Mouse (Mus musculus): ENCODE data around the gene Mrm2.

DNA sequence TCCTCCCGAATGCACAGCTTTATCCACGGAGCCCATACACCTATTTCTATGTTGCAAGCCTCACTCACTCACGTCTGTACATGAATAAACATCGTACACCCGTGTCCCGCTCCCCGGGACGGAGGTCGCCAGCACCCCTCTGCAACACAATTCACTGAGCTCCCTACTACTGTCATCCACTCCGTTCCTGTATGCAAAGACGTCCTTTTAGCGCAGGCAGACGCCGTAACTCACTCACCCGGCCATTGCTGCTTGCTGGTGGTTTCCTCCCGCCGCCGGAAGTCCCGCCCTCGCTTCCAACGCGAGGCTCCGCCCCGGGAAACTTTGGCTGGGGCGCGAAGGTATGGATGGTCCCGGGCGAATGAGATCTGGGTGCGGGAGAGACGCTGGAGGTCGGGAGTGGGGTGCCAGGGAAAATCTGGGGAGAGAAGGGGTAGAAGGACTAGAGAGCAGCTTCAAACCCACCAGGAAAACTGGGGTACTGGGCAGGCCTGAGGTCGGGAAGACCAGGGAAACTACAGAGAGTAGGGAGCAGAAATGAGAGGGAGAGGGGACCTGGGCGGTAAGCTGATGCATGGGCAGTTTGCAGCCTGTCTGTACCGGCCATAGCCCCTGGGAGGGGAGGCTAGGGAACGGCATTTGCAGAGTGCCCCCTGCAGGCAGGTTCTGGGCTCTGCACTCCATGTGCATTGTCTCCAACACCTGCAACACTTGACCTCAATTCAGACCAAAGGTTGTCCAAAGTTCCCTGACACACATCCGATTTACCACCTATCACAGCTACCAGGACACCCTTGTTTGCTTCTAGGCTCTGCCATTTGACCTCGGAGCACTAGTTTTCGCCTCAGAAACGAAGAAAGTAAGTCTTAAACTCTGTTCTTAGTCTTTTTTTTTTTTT, at the start of gene Mrm2:
- TF ChIP-seq CTCF (IDR thresholded peaks at IDR 0.05; ENCODE audit: borderline replicate concordance, insufficient read depth, low read depth, low read length), result peak; percentile 85
- peak; percentile 95 for TF ChIP-seq POLR2A (IDR thresholded peaks at IDR 0.05; ENCODE audit: borderline replicate concordance, insufficient read depth, low read length)

Measured in cerebellum, adult 2 months (tissue).